Comparison of ENCODE assay signal across 11 mouse cellular contexts in genomic region chr5:76763148-76763701, GRCm38 (mm10).
DNase-seq lines count a peak whose midpoint lies in the region; ATAC-seq and TF ChIP-seq lines count a peak whose summit lies in the region.
"Had no signal": no experiment of that assay in that cellular context is flagged by ENCODE, and none has a peak within 500 bp of the region (broad histone marks: within the 10 kb centered on the region; RNA-seq: fewer than 3 reads in every experiment).

No protein-coding gene starts in this region.

- no peak for TF ChIP-seq CTCF in thymus, adult 2 months (IDR thresholded peaks at IDR 0.05; ENCODE audit: borderline replicate concordance, control insufficient read depth, extremely low read depth, insufficient read depth, low read length, poor library complexity)

- no peak for TF ChIP-seq POLR2A in thymus, adult 2 months (IDR thresholded peaks at IDR 0.05; ENCODE audit: control insufficient read depth, extremely low read depth, insufficient read depth, low read length, poor library complexity)

- H3K27me3 ChIP-seq in embryonic facial prominence, embryonic 11.5 days (ENCODE audit: control insufficient read depth, insufficient read depth, low read length) = no peaks in the 10 kb centered on the region
- H3K27me3 ChIP-seq in hindbrain, embryonic 10.5 days (ENCODE audit: insufficient read depth, poor library complexity, severe bottlenecking) = no peaks in the 10 kb centered on the region
- H3K27me3 ChIP-seq in midbrain, embryonic 13.5 days = no peaks in the 10 kb centered on the region
- H3K27me3 ChIP-seq in thymus, adult 2 months (ENCODE audit: control insufficient read depth, insufficient read depth, low read length) = no peaks in the 10 kb centered on the region
- H3K27me3 ChIP-seq: heart, embryonic 12.5 days; liver, embryonic 13.5 days had no signal

- peak; percentile 68 for ATAC-seq in embryonic facial prominence, embryonic 11.5 days (replicated peaks; ENCODE audit: insufficient number of reproducible peaks, low FRiP score, low TSS enrichment, low read depth)
- ATAC-seq in midbrain, embryonic 13.5 days = peak; percentile 75

- peak overlapping the region; percentile 67 for H3K27ac ChIP-seq in embryonic facial prominence, embryonic 11.5 days (replicated peaks; ENCODE audit: low read depth, low read length)
- peak overlapping the region; percentile 79 for H3K27ac ChIP-seq in hindbrain, embryonic 10.5 days
- peak overlapping the region; percentile 84 for H3K27ac ChIP-seq in midbrain, embryonic 13.5 days
- no peak overlapping the region for H3K27ac ChIP-seq in thymus, adult 2 months (ENCODE audit: control insufficient read depth, insufficient read depth, low read length)
- H3K27ac ChIP-seq: liver, embryonic 13.5 days had no signal

- H3K36me3 ChIP-seq in embryonic facial prominence, embryonic 11.5 days (replicated peaks; ENCODE audit: control insufficient read depth, insufficient read depth, low read depth, low read length) = no peaks in the 10 kb centered on the region; the same call in 1 of the 2 replicates
- peaks cover 72% of the 10 kb centered on the region for H3K36me3 ChIP-seq in hindbrain, embryonic 10.5 days
- peaks cover 18% of the 10 kb centered on the region for H3K36me3 ChIP-seq in midbrain, embryonic 13.5 days
- no peaks in the 10 kb centered on the region for H3K36me3 ChIP-seq in thymus, adult 2 months (ENCODE audit: control insufficient read depth, insufficient read depth, low read length)
- H3K36me3 ChIP-seq: heart, embryonic 12.5 days had no signal

- 39% methylated on average over 10 of the region's 10 CpGs for WGBS in embryonic facial prominence, embryonic 11.5 days
- WGBS in hindbrain, embryonic 10.5 days = 67% methylated on average over 10 of the region's 10 CpGs
- WGBS in midbrain, embryonic 13.5 days = 48% methylated on average over 10 of the region's 10 CpGs
- WGBS in thymus, adult 2 months = 87% methylated on average over 10 of the region's 10 CpGs

- H3K4me1 ChIP-seq in embryonic facial prominence, embryonic 11.5 days (ENCODE audit: control insufficient read depth, insufficient read depth, low read length) = peaks cover 2% of the 10 kb centered on the region
- H3K4me1 ChIP-seq in hindbrain, embryonic 10.5 days (replicated peaks) = peaks cover 40% of the 10 kb centered on the region
- H3K4me1 ChIP-seq in midbrain, embryonic 13.5 days (replicated peaks) = peaks cover 59% of the 10 kb centered on the region
- H3K4me1 ChIP-seq in thymus, adult 2 months (replicated peaks; ENCODE audit: control insufficient read depth, insufficient read depth, low read length) = no peaks in the 10 kb centered on the region
- H3K4me1 ChIP-seq: liver, embryonic 13.5 days had no signal

- peak; percentile 11 for DNase-seq in gastrocnemius, postnatal 10 days
- DNase-seq in gastrocnemius, postnatal 25 days = no peak
- DNase-seq in embryonic facial prominence, embryonic 11.5 days (ENCODE audit: low spot score) = peak; percentile 60
- peak; percentile 46 for DNase-seq in hindbrain, embryonic 10.5 days (ENCODE audit: low spot score)
- DNase-seq in right cerebral cortex, adult 2 months (ENCODE audit: low spot score in 2 of 2) = no peak
- no peak for DNase-seq in thymus, adult 2 months
- DNase-seq in thymus, postnatal 25 days = no peak
- DNase-seq: kidney, postnatal 14 days; liver, embryonic 13.5 days had no signal

- H3K4me3 ChIP-seq in embryonic facial prominence, embryonic 11.5 days (ENCODE audit: low read depth, low read length) = no peak overlapping the region
- no peak overlapping the region for H3K4me3 ChIP-seq in hindbrain, embryonic 10.5 days
- no peak overlapping the region for H3K4me3 ChIP-seq in midbrain, embryonic 13.5 days (replicated peaks)
- no peak overlapping the region for H3K4me3 ChIP-seq in thymus, adult 2 months (ENCODE audit: control insufficient read depth, insufficient read depth, low read length)
- H3K4me3 ChIP-seq: heart, embryonic 12.5 days; liver, embryonic 13.5 days had no signal

- no peaks in the 10 kb centered on the region for H3K9me3 ChIP-seq in embryonic facial prominence, embryonic 11.5 days (replicated peaks; ENCODE audit: control insufficient read depth, low read length)
- peaks cover 7% of the 10 kb centered on the region for H3K9me3 ChIP-seq in hindbrain, embryonic 10.5 days
- H3K9me3 ChIP-seq in midbrain, embryonic 13.5 days = 0 out of 2 replicates have a peak, but pooled peaks cover 3% of the 10 kb centered on the region

- no peak overlapping the region; the same call in 1 of the 2 replicates for H3K4me2 ChIP-seq in embryonic facial prominence, embryonic 11.5 days (ENCODE audit: low read depth, low read length)
- H3K4me2 ChIP-seq in midbrain, embryonic 13.5 days (replicated peaks) = no peak overlapping the region
- H3K4me2 ChIP-seq: heart, embryonic 12.5 days; liver, embryonic 13.5 days had no signal

- H3K9ac ChIP-seq in embryonic facial prominence, embryonic 11.5 days (replicated peaks; ENCODE audit: low read length) = no peak overlapping the region
- H3K9ac ChIP-seq in midbrain, embryonic 13.5 days (replicated peaks) = no peak overlapping the region
- H3K9ac ChIP-seq: heart, embryonic 12.5 days; liver, embryonic 13.5 days had no signal

Comparison
In these comparisons a context has a peak if more than half of its experiments do, and no peak if none do; other contexts are left out.
1. DNase-seq: peak in gastrocnemius, postnatal 10 days (single experiment), embryonic facial prominence, embryonic 11.5 days (single experiment) and hindbrain, embryonic 10.5 days (single experiment); none in gastrocnemius, postnatal 25 days (single experiment), right cerebral cortex, adult 2 months (0 of 2), thymus, adult 2 months (single experiment) and thymus, postnatal 25 days (single experiment).